Mouse (Mus musculus): ENCODE results near the gene Ifitm10. TPM values are rescaled to one million over a fixed set of nuclear protein-coding genes. Genes with fewer than 3 reads are reported as not detected.
"Not testable (repeated sequence)": the region's sequence is repeated elsewhere in the genome, so short reads cannot be mapped to it uniquely, and the experiment has no call there.

Gene Ifitm10
- polyA plus RNA-seq, 1 experiment: 10.8 TPM

DNA sequence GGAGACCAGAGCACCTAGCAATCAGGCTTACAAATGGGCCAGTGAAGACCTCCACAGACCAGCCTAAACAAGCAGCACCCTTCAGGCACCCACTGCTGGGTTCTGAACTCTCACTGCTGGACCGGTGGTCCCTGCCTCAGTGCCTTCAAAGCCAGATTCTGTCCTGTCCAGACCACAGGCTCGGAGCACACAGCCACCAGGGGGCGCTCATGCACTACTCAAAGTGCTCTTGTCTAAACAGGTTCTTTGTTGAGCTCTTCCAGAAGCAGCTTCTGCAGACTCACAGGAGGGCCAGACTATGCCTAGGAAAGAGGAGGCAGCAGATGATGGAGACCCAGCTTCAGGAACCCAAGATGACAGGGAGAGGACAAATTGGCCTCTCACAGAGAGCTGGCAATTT, 39.3 kb downstream of the Ifitm10 start:
- TF ChIP-seq POLR2A (IDR thresholded peaks at IDR 0.05; ENCODE audit: control insufficient read depth, extremely low read depth, insufficient read depth, low read length, poor library complexity): no peak
- TF ChIP-seq CTCF (IDR thresholded peaks at IDR 0.05; ENCODE audit: borderline replicate concordance, control insufficient read depth, extremely low read depth, insufficient read depth, low read length, poor library complexity): peak; percentile 92
- DNase-seq: peak; percentile 88
- H3K27ac ChIP-seq (ENCODE audit: control insufficient read depth, insufficient read depth, low read length): no peak overlapping the region
- H3K4me1 ChIP-seq (replicated peaks; ENCODE audit: control insufficient read depth, insufficient read depth, low read length): peaks cover 19% of the 10 kb centered on the region
- H3K4me3 ChIP-seq (ENCODE audit: control insufficient read depth, insufficient read depth, low read length): no peak overlapping the region
- H3K36me3 ChIP-seq (ENCODE audit: control insufficient read depth, insufficient read depth, low read length): no peaks in the 10 kb centered on the region
- WGBS: 4% methylated on average over 3 of the region's 3 CpGs
- no peaks in the 10 kb centered on the region for H3K27me3 ChIP-seq (ENCODE audit: control insufficient read depth, insufficient read depth, low read length)

DNA sequence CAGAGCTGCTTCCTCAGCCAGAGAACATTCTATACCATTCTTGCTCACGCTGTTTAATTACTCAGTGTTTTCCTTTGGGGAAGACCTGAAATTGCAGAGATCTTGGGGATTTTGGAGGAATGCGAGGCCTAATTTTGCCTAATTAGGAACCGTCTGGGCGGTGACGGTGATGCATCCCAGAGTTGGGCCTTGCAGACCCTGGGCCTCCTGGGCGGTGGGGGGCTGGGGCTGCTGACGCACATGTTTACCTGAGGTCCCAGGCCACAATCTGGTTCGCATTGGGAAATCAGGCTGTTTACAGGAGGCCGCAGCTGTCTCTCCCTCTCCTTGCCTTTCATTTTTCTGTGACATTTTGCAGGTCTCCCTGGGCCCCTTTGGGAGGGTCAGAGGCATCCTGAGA, 40.8 kb downstream of the Ifitm10 start:
- H3K27ac ChIP-seq (ENCODE audit: control insufficient read depth, insufficient read depth, low read length); H3K36me3 ChIP-seq (ENCODE audit: control insufficient read depth, insufficient read depth, low read length); H3K4me3 ChIP-seq (ENCODE audit: control insufficient read depth, insufficient read depth, low read length); DNase-seq; H3K27me3 ChIP-seq (ENCODE audit: control insufficient read depth, insufficient read depth, low read length): not testable (repeated sequence)
- 98% methylated on average over 3 of the region's 9 CpGs for WGBS
- peaks cover 28% of the 10 kb centered on the region for H3K4me1 ChIP-seq (replicated peaks; ENCODE audit: control insufficient read depth, insufficient read depth, low read length)

DNA sequence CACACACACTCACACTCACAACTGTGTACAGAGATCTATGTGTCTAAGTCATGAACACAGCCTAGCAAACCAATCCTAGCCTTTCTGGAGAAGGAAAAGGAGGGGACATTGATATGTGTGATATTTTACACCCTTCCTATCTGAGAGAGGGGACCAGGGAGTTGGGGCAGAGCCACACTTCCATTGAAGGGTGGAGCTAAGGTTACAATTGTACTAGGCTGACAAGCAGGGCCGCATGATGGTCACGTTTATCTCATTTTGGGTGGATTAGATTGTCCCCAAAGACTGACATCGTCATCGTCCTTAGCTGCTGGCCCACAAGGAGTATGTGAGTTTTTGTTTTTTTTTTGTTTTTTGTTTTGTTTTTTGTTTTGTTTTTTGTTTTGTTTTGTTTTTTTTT, 42.3 kb downstream of the Ifitm10 start:
- no peak overlapping the region for H3K27ac ChIP-seq (ENCODE audit: control insufficient read depth, insufficient read depth, low read length)
- H3K36me3 ChIP-seq (ENCODE audit: control insufficient read depth, insufficient read depth, low read length): no peaks in the 10 kb centered on the region
- H3K27me3 ChIP-seq (ENCODE audit: control insufficient read depth, insufficient read depth, low read length): no peaks in the 10 kb centered on the region
- no peak overlapping the region for H3K4me3 ChIP-seq (ENCODE audit: control insufficient read depth, insufficient read depth, low read length)
- peaks cover 33% of the 10 kb centered on the region for H3K4me1 ChIP-seq (replicated peaks; ENCODE audit: control insufficient read depth, insufficient read depth, low read length)
- TF ChIP-seq CTCF (IDR thresholded peaks at IDR 0.05; ENCODE audit: borderline replicate concordance, control insufficient read depth, extremely low read depth, insufficient read depth, low read length, poor library complexity): no peak
- no peak for TF ChIP-seq POLR2A (IDR thresholded peaks at IDR 0.05; ENCODE audit: control insufficient read depth, extremely low read depth, insufficient read depth, low read length, poor library complexity)
- no peak for DNase-seq
- 96% methylated on average over 4 of the region's 4 CpGs for WGBS

DNA sequence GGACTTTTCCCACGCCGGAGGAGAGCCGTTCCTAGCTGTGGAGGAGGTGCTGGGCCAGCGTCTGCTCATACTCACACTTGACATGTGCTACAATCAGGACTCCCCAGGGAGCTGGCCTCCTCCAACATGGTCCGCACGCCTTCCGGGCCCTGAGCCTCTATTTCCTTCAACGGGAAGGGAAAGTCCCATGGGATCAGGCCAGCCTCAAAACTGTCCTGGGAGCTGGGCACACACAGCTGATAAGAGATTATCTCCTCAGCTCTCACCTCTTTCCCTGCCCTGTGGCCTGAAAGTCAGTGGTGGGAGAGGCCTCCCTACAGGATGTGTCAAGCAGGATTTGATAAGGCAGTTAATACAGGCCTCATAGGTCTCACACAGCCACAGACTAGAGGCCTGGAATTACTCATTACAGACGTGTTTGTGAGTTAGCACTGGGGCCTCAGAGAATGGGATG, 43.3 kb downstream of the Ifitm10 start:
- DNase-seq: no peak
- H3K4me3 ChIP-seq (ENCODE audit: control insufficient read depth, insufficient read depth, low read length): no peak overlapping the region
- WGBS: 90% methylated on average over 9 of the region's 9 CpGs
- H3K36me3 ChIP-seq (ENCODE audit: control insufficient read depth, insufficient read depth, low read length): no peaks in the 10 kb centered on the region
- TF ChIP-seq CTCF (IDR thresholded peaks at IDR 0.05; ENCODE audit: borderline replicate concordance, control insufficient read depth, extremely low read depth, insufficient read depth, low read length, poor library complexity): no peak
- TF ChIP-seq POLR2A (IDR thresholded peaks at IDR 0.05; ENCODE audit: control insufficient read depth, extremely low read depth, insufficient read depth, low read length, poor library complexity): no peak
- H3K4me1 ChIP-seq (replicated peaks; ENCODE audit: control insufficient read depth, insufficient read depth, low read length): peaks cover 39% of the 10 kb centered on the region
- no peak overlapping the region for H3K27ac ChIP-seq (ENCODE audit: control insufficient read depth, insufficient read depth, low read length)
- H3K27me3 ChIP-seq (ENCODE audit: control insufficient read depth, insufficient read depth, low read length): no peaks in the 10 kb centered on the region

DNA sequence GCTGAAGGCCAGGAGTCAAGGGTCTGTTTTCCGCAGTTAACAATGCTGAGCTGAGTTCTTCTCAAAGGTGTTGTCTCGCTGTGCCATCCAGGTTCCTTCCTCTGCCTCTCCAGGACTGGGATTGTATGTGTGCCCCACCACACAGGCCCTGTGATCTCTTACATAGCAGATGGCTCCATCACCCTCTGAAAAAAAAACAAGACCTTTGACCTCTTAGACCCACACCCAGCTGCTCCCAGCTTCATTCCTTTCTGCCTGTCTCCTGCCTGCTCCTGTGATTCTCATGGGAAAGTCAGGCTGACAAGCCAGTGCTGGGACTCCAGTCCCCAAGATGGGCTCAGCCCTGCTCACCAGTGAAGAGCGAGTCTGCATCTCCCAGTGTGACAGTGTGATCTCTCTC, 45.0 kb downstream of the Ifitm10 start:
- 90% methylated on average over 3 of the region's 3 CpGs for WGBS
- no peak for TF ChIP-seq POLR2A (IDR thresholded peaks at IDR 0.05; ENCODE audit: control insufficient read depth, extremely low read depth, insufficient read depth, low read length, poor library complexity)
- TF ChIP-seq CTCF (IDR thresholded peaks at IDR 0.05; ENCODE audit: borderline replicate concordance, control insufficient read depth, extremely low read depth, insufficient read depth, low read length, poor library complexity): no peak
- Histone ChIP-seq H3K27me3 (ENCODE audit: control insufficient read depth, insufficient read depth, low read length) (no peaks in the 10 kb centered on the region), H3K36me3 (ENCODE audit: control insufficient read depth, insufficient read depth, low read length) (no peaks in the 10 kb centered on the region), H3K27ac (ENCODE audit: control insufficient read depth, insufficient read depth, low read length) (no peak overlapping the region; the same call in 1 of the 2 replicates), H3K4me1 (replicated peaks; ENCODE audit: control insufficient read depth, insufficient read depth, low read length) (peaks cover 37% of the 10 kb centered on the region), H3K4me3 (ENCODE audit: control insufficient read depth, insufficient read depth, low read length) (no peak overlapping the region)
- no peak for DNase-seq

DNA sequence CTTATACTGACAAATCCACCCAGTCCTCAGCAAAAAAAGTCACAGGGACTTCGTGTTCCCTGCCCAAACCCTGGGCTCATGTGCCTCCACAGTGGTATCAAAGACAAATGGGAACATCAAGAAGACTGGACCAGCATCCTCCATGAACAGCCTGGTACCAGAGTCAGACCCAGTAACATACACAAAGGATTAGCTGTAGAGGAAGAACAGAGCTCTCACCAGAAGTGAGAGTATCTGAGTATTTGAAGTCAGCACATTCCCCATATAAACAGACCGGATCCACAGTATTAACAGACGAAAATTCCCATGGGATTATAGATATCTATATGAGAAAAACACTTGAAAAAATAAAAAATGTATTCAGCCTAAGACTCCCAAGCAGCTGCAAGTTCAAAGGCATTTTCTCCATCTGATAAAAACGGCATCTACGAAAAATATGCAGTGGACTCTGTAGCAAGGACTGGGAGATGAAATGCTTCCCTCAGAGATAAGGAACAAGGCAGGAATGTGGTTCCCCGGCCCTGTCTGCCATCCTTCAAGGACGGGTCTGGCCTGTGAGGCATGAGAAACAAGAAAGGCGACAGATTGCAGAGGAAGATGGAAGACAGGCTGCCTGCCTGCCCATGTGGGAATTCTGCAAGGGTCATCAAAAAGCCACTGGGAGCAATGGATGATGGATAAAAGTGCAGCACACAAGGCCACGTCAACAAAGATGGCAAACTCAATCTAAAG, 46.7 kb downstream of the Ifitm10 start:
- peaks cover 47% of the 10 kb centered on the region for H3K4me1 ChIP-seq (replicated peaks; ENCODE audit: control insufficient read depth, insufficient read depth, low read length)
- no peak for DNase-seq
- WGBS: 66% methylated on average over 9 of the region's 9 CpGs
- TF ChIP-seq POLR2A (IDR thresholded peaks at IDR 0.05; ENCODE audit: control insufficient read depth, extremely low read depth, insufficient read depth, low read length, poor library complexity) (no peak), CTCF (IDR thresholded peaks at IDR 0.05; ENCODE audit: borderline replicate concordance, control insufficient read depth, extremely low read depth, insufficient read depth, low read length, poor library complexity) (no peak)
- peak overlapping the region; percentile 40; the same call in 1 of the 2 replicates for H3K27ac ChIP-seq (ENCODE audit: control insufficient read depth, insufficient read depth, low read length)
- no peaks in the 10 kb centered on the region for H3K27me3 ChIP-seq (ENCODE audit: control insufficient read depth, insufficient read depth, low read length)
- no peak overlapping the region for H3K4me3 ChIP-seq (ENCODE audit: control insufficient read depth, insufficient read depth, low read length)
- H3K36me3 ChIP-seq (ENCODE audit: control insufficient read depth, insufficient read depth, low read length): no peaks in the 10 kb centered on the region
